Mouse (Mus musculus) lung, postnatal 36 days (tissue): ENCODE results near the gene Maml3.

Experiments used
- DNase-seq: peaks from one replicate; pipeline ENCODE4 v3.0.0; 2022; ENCODE audit warnings: mixed read lengths

The Maml3 gene

GRCm38 (mm10) chr3:51649986-51650385 lies 454.9 kb downstream of the Maml3 start:
- DNase-seq, result no peak

- peak; percentile 36 for DNase-seq
Measured at GRCm38 (mm10) chr3:51649426-51649825, 455.4 kb downstream of the Maml3 start.

- peak; percentile 89 for DNase-seq
Measured at GRCm38 (mm10) chr3:51648037-51648664, 456.7 kb downstream of the Maml3 start.

DNA sequence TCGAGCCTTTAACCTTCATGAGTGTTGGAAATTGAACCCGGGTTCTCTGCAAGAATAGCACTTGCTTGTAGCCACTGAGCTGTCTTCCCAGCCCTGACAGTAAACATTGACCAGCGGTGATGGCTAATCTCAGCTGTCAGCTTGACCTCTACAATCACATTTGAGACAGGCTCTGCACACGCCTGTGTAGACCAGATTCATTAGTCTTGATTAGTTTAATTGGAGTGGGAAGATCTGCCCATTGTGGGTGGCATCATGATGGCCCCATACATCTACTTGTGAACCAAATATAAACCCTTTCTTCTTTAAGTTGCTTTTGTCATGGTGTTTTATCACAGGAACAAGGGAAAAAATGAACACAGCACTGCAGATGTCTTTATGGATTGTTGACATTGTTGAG lies 457.5 kb downstream of the Maml3 start:
- no peak for DNase-seq

- DNase-seq, result no peak
Measured at GRCm38 (mm10) chr3:51646301-51646700, 458.6 kb downstream of the Maml3 start.

DNA sequence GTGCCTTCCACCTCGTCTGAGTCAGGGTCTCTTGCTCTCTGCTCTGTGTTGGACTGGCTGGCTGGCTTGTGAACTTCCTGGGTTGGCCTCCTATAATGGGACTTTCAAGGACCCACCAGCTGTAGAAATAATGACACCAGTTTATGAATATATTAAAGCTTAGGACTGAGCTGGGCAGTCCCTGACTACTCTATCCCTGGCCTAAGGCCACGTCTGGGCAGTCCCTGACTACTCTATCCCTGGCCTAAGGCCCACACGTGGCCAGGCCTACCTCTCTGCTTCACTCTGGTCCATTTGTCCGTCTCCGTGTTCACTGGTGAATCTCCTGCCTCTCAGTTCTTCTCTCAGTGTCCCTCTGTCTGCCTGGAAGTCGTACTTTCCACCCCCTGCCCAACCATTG lies 459.4 kb downstream of the Maml3 start:
- DNase-seq, result no peak

DNA sequence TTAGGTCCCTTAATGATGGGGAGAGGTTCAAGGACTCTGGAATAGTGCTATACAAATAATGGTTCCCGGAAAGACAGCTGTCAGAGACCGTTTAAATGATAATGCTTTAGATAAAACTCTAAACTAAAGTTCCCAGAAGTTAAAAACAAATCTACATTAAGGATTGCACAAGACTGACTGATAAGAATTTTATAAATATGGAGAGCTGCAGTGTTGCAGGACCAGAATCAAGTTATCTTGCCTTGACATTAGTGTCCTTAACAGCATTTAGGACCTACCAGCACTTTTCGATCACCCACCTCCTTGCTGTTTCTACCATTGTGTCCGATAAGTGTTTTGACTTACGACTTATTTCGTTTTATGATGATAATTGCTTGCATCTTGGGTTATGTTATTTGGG lies 466.6 kb downstream of the Maml3 start:
- no peak for DNase-seq

GRCm38 (mm10) chr3:51637326-51637725 lies 467.6 kb downstream of the Maml3 start:
- no peak for DNase-seq

DNA sequence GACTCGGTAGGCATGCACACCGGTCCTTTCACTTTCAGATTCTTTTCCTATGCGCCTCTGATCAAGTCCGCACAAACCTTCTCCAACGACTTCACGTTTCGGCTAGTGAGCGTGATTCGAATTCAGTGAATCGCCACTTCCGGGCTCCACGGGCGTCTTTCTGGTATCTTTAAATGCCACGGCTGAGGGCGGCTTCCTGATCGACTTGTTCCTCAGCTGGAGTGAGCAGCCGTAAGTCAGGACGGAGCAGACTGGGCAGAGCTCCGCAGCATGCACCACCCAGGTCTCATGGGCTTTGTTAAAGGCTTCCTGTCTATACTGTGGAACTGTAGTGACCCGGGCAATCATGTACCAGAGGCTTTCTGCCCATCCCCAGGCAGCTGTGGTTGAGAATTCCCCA lies 468.2 kb downstream of the Maml3 start:
- peak; percentile 61 for DNase-seq

GRCm38 (mm10) chr3:51635960-51636359 lies 468.9 kb downstream of the Maml3 start:
- no peak for DNase-seq
